Mouse (Mus musculus) megakaryocyte, embryonic 14.5 days (primary cell): Measurements from ENCODE around the gene Auts2. TPM values are rescaled to one million over a fixed set of nuclear protein-coding genes. Genes with fewer than 3 reads are reported as not detected.

Experiments
- H3K27me3 ChIP-seq: replicated peaks from 2 replicates; pipeline ENCODE3; 2012; ENCODE audit warnings: inconsistent platforms
- H3K36me3 ChIP-seq: replicated peaks from 2 replicates; pipeline ENCODE3; 2012; ENCODE audit warnings: low read length, inconsistent platforms, mixed read lengths
- H3K4me1 ChIP-seq: 2 replicates; pipeline ENCODE4 v1.6.1; 2012; ENCODE audit warnings: inconsistent platforms
- H3K4me3 ChIP-seq: replicated peaks from 2 replicates; pipeline ENCODE3; 2012; ENCODE audit warnings: moderate library complexity, mild to moderate bottlenecking, inconsistent platforms
- H3K9me3 ChIP-seq: 2 replicates; pipeline ENCODE4 v1.6.1; 2012; ENCODE audit warnings: inconsistent platforms
- FLI1 ChIP-seq: IDR thresholded peaks from 2 replicates; pipeline ENCODE4 v1.6.1; 2012; ENCODE audit warnings: low read length, inconsistent platforms, mixed read lengths
- GATA1 ChIP-seq: IDR thresholded peaks from 3 replicates; pipeline ENCODE4 v1.6.1; 2012; ENCODE audit warnings: mixed read lengths, low read length, inconsistent platforms, borderline replicate concordance
- polyA plus RNA-seq: library from polyadenylated mRNA; stranded (reverse); fragments of >175 nt; gene quantifications from 2 replicates; pipeline ENCODE4 v1.2.3, GENCODE M21; 2012; ENCODE audit warnings: low replicate concordance; ENCODE audit not compliant: insufficient read depth

The Auts2 gene
- polyA plus RNA-seq, 1 experiment, result 4.0 TPM

DNA sequence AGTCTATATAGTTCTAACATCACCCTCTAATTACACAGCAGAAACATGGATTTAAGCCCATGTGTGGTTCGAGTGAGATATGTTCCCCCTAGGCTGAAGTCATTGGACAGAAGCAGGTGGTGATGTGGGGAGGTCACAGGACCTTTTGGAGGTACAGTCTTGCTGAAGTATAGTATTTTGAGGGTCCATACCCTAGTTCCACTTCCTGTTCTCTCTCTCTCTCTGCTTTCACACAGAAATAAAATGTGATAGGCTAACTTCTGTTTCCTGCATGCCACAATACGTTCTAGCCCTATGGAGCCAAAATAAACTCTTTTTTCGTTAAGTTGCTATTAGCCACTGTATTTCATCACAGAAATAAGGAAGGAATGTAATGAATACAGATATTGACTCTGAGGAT lies 376.6 kb downstream of the Auts2 start:
- no peaks in the 10 kb centered on the region for H3K9me3 ChIP-seq
- H3K4me1 ChIP-seq, result peaks cover 2% of the 10 kb centered on the region
- H3K4me3 ChIP-seq, result no peak overlapping the region
- H3K27me3 ChIP-seq, result no peaks in the 10 kb centered on the region
- no peak for TF ChIP-seq GATA1
- TF ChIP-seq FLI1, result no peak
- H3K36me3 ChIP-seq, result no peaks in the 10 kb centered on the region

DNA sequence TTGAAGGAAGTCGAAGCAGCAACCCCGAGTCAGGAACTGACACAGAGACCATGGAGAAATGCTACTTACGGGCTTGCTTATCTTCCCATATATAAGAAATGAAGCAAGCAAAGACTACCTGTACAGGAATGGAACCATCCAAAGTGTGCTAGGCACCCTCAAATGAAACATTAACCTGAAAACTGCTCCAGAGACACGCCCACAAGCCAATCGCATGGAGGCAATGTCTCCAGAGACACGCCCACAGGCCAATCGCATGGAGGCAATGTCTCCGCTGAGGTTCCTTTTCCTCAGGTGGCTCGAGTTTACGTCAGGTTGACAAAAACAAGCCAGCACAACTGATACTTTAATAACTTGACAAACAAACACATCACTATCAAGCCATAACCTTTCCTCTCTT lies 379.2 kb downstream of the Auts2 start:
- H3K9me3 ChIP-seq, result no peaks in the 10 kb centered on the region
- no peak for TF ChIP-seq FLI1
- TF ChIP-seq GATA1, result no peak
- H3K27me3 ChIP-seq, result no peaks in the 10 kb centered on the region

DNA sequence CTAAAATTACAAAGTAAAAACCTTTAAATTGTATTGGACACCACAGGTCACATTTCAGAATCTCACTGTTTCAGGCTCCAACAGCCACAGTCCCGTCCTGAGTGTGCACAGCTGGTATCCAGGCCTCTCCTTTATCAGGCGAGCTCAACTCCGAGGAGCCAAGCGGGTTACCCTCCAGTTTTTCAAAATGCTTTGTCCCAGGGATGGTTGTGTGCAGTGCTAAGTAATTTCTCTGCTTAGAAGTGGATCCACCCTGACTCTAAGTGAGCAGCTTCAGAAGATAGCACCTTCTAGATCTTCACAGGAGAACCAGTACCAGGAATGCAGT lies 381.0 kb downstream of the Auts2 start:
- no peaks in the 10 kb centered on the region for H3K9me3 ChIP-seq
- H3K36me3 ChIP-seq, result no peaks in the 10 kb centered on the region
- H3K4me1 ChIP-seq, result peaks cover 11% of the 10 kb centered on the region
- no peak for TF ChIP-seq FLI1
- no peak for TF ChIP-seq GATA1
- H3K27me3 ChIP-seq, result no peaks in the 10 kb centered on the region
- no peak overlapping the region for H3K4me3 ChIP-seq

More for the DNA sequence above, 379.2 kb downstream of the Auts2 start:
- Histone ChIP-seq H3K4me1 (peaks cover 11% of the 10 kb centered on the region), H3K36me3 (no peaks in the 10 kb centered on the region), H3K4me3 (no peak overlapping the region)

DNA sequence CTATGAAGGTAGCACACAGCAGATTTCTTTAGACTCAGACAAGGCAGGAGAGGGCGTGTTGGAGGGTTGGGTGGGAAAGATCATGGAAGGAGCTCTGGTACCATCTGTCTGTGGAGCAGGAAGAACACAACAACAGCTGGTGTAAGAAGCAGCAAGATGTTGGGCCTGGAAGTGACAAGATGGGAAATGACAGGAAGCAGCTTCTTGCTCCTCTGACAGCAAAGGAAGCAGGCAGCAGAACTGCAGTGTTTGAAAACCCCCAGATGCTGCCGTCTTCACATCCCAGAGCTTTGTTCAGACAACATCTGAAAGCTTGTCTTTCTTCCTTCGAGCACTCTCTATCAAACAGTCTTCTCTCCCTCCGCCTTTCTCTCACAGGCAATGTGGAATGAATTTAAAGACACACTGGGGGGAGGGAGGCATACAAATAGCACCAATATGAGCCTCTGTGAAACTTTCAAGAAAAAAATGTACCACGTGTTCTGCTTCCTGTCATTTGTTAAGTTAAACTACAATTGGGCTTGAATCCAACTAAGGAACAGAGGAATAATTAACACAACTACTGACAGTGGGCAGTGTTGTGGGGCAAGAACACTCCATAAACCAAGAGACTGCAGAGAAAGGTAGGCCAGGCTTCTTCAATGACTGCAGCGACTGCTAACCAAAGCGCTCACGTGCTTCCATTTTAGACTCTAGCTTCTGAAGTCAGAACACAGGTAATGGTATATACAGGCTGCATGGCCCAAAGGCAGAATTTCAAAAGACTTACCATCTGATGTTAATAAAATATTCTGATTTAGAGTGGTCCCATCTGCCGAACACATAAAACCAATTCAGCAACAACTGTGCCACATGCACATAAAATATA lies 381.6 kb downstream of the Auts2 start:
- Histone ChIP-seq H3K4me3 (no peak overlapping the region), H3K9me3 (no peaks in the 10 kb centered on the region), H3K36me3 (no peaks in the 10 kb centered on the region), H3K4me1 (peaks cover 11% of the 10 kb centered on the region), H3K27me3 (no peaks in the 10 kb centered on the region)
- no peak for TF ChIP-seq FLI1
- no peak for TF ChIP-seq GATA1

DNA sequence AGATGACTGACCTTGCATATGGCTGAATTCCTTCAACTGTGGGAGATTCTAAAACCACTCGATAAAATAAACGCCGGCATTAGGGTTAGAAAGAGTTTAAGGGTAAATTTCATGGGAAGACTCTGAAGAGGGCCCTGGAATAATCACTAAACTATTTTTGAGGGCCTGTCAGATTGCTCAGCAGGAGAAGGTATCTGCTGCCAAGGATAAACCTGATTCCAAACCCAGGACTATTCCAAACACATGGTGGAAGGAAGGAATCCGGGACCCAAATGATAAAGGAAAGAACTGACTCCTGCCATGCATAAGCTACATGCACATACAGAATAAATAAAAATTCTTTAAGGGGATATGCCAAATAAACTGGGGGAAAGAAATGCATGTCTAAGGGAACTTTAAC lies 399.0 kb downstream of the Auts2 start:
- Histone ChIP-seq H3K4me3 (no peak overlapping the region), H3K4me1 (peaks cover 6% of the 10 kb centered on the region), H3K27me3 (no peaks in the 10 kb centered on the region), H3K36me3 (no peaks in the 10 kb centered on the region), H3K9me3 (no peaks in the 10 kb centered on the region)
- no peak for TF ChIP-seq FLI1
- no peak for TF ChIP-seq GATA1

DNA sequence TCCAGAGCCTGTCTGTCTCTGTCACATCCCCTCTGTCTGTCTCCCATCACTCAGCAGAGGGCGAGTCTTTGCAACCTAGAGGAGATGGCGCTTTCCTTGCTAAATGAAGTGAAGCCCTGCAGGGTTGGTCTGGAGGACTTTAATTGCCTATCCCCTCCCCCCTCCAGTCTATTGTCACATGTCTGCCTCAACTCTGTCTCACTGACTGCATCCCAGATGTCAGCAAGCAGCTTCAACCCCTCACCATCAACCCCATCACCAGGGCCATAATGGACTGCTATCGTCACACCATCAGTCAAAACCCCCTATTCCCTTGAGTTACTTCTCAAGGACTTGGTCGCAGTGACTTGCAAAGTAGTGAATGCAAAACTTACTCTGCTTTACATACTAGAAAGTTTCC lies 402.3 kb downstream of the Auts2 start:
- no peaks in the 10 kb centered on the region for H3K36me3 ChIP-seq
- peaks cover 14% of the 10 kb centered on the region for H3K4me1 ChIP-seq
- H3K27me3 ChIP-seq, result peaks cover 1% of the 10 kb centered on the region
- no peak overlapping the region for H3K4me3 ChIP-seq
- TF ChIP-seq GATA1, result no peak
- no peak for TF ChIP-seq FLI1
- H3K9me3 ChIP-seq, result no peaks in the 10 kb centered on the region

DNA sequence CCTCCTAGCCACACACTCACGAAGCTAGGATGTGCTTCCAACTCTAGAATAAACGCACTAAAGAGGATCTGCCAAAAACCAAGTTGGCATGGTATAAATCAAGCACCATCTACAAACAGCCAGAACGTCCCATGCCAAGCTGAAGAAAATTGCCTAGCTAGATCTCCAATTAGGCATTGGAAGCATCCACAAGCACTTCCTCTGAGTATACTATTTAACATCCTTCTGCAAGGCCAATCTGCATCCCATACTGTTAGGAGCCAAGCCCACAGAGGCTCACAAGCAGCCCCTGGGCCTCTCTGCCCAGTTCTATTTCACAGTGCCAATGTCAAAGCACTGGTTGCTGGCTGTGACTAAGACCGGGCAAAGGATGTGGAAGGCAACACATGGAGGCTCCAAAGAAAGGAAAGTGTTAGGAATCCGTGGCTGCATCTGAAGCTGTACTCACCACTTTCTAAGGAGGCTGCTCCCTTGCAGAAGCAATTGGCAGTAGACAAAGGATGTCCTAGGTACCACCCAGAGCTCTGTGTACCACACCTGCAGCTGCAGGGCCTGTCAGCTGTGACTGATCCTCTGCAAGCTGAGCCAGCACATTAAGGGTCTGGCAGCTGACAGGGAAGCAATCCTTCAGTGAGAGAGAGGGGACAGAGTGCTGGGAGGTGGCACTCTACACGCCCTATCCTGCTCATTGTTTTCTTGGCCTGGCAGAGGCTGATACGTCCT lies 407.0 kb downstream of the Auts2 start:
- no peak for TF ChIP-seq GATA1
- no peak for TF ChIP-seq FLI1
- H3K4me3 ChIP-seq, result peak overlapping the region; percentile 34
- H3K9me3 ChIP-seq, result no peaks in the 10 kb centered on the region

DNA sequence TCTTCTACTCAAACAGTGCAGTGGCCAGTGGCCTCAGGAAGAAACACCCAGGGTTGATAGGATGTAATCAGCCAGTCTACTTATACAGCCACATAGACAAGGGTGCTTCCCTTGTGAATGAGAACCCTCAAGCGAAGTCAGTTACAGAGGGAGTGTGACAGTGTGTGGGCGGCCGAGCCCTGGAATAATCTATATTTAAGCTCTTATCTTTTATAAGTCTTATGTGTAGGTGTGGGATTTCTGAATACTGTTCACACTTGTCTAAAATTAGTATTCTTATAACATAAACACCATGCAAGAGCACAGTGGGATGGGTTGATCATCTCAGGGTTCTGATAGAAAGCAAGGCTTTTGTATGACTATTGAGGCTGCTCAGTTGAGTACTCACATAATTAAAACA lies 411.2 kb downstream of the Auts2 start:
- no peaks in the 10 kb centered on the region for H3K9me3 ChIP-seq
- peaks cover 13% of the 10 kb centered on the region for H3K4me1 ChIP-seq
- H3K36me3 ChIP-seq, result no peaks in the 10 kb centered on the region
- TF ChIP-seq FLI1 (no peak), GATA1 (no peak)
- peaks cover 7% of the 10 kb centered on the region for H3K27me3 ChIP-seq
- H3K4me3 ChIP-seq, result no peak overlapping the region

More for the DNA sequence above, 407.0 kb downstream of the Auts2 start:
- no peaks in the 10 kb centered on the region for H3K36me3 ChIP-seq
- peaks cover 4% of the 10 kb centered on the region for H3K27me3 ChIP-seq
- H3K4me1 ChIP-seq, result peaks cover 13% of the 10 kb centered on the region

DNA sequence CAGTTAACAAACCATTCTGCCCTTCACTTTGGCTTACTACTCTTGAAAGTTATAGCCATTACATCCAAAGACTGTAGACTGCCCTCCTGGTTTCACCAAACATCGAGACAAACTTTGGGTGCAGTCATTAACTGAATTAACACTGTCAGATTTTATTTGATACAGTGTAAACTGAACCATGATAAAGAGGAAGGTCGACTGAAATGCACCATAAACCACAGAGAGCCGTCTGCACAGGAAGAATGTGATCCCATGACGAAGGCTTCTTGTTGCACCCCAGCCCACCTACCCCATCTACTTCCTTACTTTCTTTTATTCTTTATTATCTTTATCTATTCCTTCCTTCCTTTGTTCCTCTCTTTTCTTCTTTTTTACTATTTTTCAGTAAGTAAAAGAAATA lies 412.6 kb downstream of the Auts2 start:
- Histone ChIP-seq H3K36me3 (no peaks in the 10 kb centered on the region), H3K27me3 (peaks cover 8% of the 10 kb centered on the region), H3K9me3 (no peaks in the 10 kb centered on the region), H3K4me1 (peaks cover 5% of the 10 kb centered on the region; the same call in 1 of the 2 replicates), H3K4me3 (no peak overlapping the region)
- TF ChIP-seq GATA1 (no peak), FLI1 (no peak)

DNA sequence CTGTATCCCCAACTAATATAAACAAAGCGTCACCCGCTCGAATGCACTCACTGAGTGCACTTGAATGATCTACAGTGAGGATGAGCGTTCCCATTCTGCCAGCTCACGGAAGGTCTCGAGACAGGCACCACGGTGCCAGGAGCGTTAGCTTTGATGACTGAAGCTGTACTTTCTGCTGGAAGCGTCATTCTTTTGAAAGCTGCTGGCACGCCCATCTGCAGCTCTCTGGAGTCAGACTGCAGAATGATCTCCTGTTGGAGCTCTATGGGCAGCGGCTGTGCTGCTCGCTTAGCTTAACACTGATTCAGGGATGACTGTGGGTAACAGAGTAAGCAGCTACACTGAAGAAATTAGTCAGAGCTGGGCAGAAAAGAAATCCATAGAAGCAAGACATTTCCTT lies 416.5 kb downstream of the Auts2 start:
- H3K9me3 ChIP-seq, result no peaks in the 10 kb centered on the region
- no peaks in the 10 kb centered on the region for H3K36me3 ChIP-seq
- no peak for TF ChIP-seq GATA1
- TF ChIP-seq FLI1, result no peak
- H3K4me3 ChIP-seq, result no peak overlapping the region
- H3K4me1 ChIP-seq, result peaks cover 2% of the 10 kb centered on the region; the same call in 1 of the 2 replicates
- peaks cover 5% of the 10 kb centered on the region for H3K27me3 ChIP-seq
